Mouse (Mus musculus) heart, postnatal 0 days (tissue): ENCODE measurements around the gene Prkcb. TPM values are rescaled to one million over a fixed set of nuclear protein-coding genes. Genes with fewer than 3 reads are reported as not detected.
"Not testable (repeated sequence)": the region's sequence is repeated elsewhere in the genome, so short reads cannot be mapped to it uniquely, and the experiment has no call there.

Source experiments
- ATAC-seq: fragments of 200-750 bp; cut with Nextera tagmentation; 2 replicates; pipeline ENCODE4 v1.8.0; 2017; ENCODE audit warnings: low read depth, moderate number of reproducible peaks, moderate library complexity; ENCODE audit not compliant: insufficient read depth
- DNase-seq: peaks from one replicate; pipeline ENCODE4 v3.0.0-alpha.2; 2016; ENCODE audit warnings: low spot score
- H3K27ac ChIP-seq: fragments of 300-500 bp; sonication (generic); 2 replicates; pipeline ENCODE4 v1.5.1; 2014; ENCODE audit warnings: low read depth, mild to moderate bottlenecking
- H3K27me3 ChIP-seq: fragments of 300-500 bp; sonication (generic); 2 replicates; pipeline ENCODE4 v1.6.1; 2014; ENCODE audit warnings: low read length, mixed read lengths; ENCODE audit not compliant: control insufficient read depth, insufficient read depth
- H3K36me3 ChIP-seq: fragments of 300-500 bp; sonication (generic); replicated peaks from 2 replicates; pipeline ENCODE4 v1.6.1; 2014; ENCODE audit warnings: low read length, mixed read lengths; ENCODE audit not compliant: control insufficient read depth, insufficient read depth
- H3K4me1 ChIP-seq: fragments of 300-500 bp; sonication (generic); 2 replicates; pipeline ENCODE4 v1.6.1; 2014; ENCODE audit warnings: antibody characterized with exemption; ENCODE audit not compliant: control insufficient read depth, insufficient read depth
- H3K4me2 ChIP-seq: fragments of 300-500 bp; sonication (generic); 2 replicates; pipeline ENCODE4 v1.6.1; 2014; ENCODE audit warnings: low read depth, mild to moderate bottlenecking, low read length, moderate library complexity
- H3K4me3 ChIP-seq: fragments of 300-500 bp; sonication (generic); 2 replicates; pipeline ENCODE4 v1.5.1; 2014; ENCODE audit warnings: low read depth, low read length
- H3K9ac ChIP-seq: fragments of 300-500 bp; sonication (generic); replicated peaks from 2 replicates; pipeline ENCODE4 v1.6.1; 2014; ENCODE audit warnings: low read depth, low read length, mixed read lengths
- H3K9me3 ChIP-seq: fragments of 300-500 bp; sonication (generic); replicated peaks from 2 replicates; pipeline ENCODE4 v1.6.1; 2016; ENCODE audit warnings: low read length; ENCODE audit not compliant: control insufficient read depth
- CTCF ChIP-seq: IDR thresholded peaks from 2 replicates; pipeline ENCODE4 v1.5.1; 2016; ENCODE audit warnings: antibody characterized with exemption, control low read depth, low read depth
- EP300 ChIP-seq: IDR thresholded peaks from 2 replicates; pipeline ENCODE4 v1.6.1; 2016; ENCODE audit warnings: antibody characterized with exemption, low read depth
- WGBS: fragments of 180-500 bp; shearing (Covaris S2); extraction: QIAGEN DNeasy Blood & Tissue Kit; methylation state at CpG from one replicate; pipeline ENCODE4 v1.1.7; 2014; 5-methylcytosine and 5-hydroxymethylcytosine counted together
- polyA plus RNA-seq: library from polyadenylated mRNA; unstranded; fragments of >200 nt; fragmentation: Nextera tagmentation; extraction: Ambion mirVana; gene quantifications from 2 replicates; pipeline ENCODE4 v1.2.1, GENCODE M21; 2015
- total RNA-seq: library from RNA; depleted of rRNA; stranded (reverse); fragments of >200 nt; gene quantifications from 2 replicates; pipeline ENCODE4 v1.2.3, GENCODE M21; 2014; ENCODE audit warnings: low replicate concordance; rRNA removed

The Prkcb gene
- 1.9 and 6.9 TPM in 2 replicates for total RNA-seq
- 1.1 and 1.5 TPM in 2 replicates for polyA plus RNA-seq

- H3K4me3 ChIP-seq, result peak within 1 kb of the TSS; percentile 63
- peak; percentile 74 for ATAC-seq
- peak; percentile 29 for DNase-seq
Observed at GRCm38 (mm10) chr7:122288605-122289242, at the start of gene Prkcb. Prkcb (plus strand) TSS chr7:122288751.

GRCm38 (mm10) chr7:122238939-122239338, 49.6 kb upstream of the Prkcb start:
- H3K4me3 ChIP-seq, result no peak overlapping the region
- no peaks in the 10 kb centered on the region for H3K27me3 ChIP-seq
- TF ChIP-seq EP300 (no peak), CTCF (no peak)
- H3K4me2 ChIP-seq, result no peak overlapping the region
- no peaks in the 10 kb centered on the region for H3K9me3 ChIP-seq
- ATAC-seq, result no peak
- no peaks in the 10 kb centered on the region for H3K4me1 ChIP-seq
- H3K36me3 ChIP-seq, result no peaks in the 10 kb centered on the region
- no peak overlapping the region for H3K9ac ChIP-seq
- H3K27ac ChIP-seq, result no peak overlapping the region
- WGBS, result 81% methylated on average over 2 of the region's 2 CpGs
- DNase-seq, result no peak

More at GRCm38 (mm10) chr7:122288605-122289242, at the start of gene Prkcb:
- TF ChIP-seq CTCF (no peak), EP300 (no peak)
- H3K36me3 ChIP-seq, result no peaks in the 10 kb centered on the region
- no peaks in the 10 kb centered on the region for H3K4me1 ChIP-seq
- no peaks in the 10 kb centered on the region for H3K9me3 ChIP-seq
- H3K27me3 ChIP-seq, result peaks cover 37% of the 10 kb centered on the region
- H3K4me2 ChIP-seq, result peak within 1 kb of the TSS; percentile 84
- H3K27ac ChIP-seq, result no peak within 1 kb of the TSS; the same call in 1 of the 2 replicates
- WGBS, result 7% methylated on average over 41 of the region's 42 CpGs
- no peak within 1 kb of the TSS for H3K9ac ChIP-seq

GRCm38 (mm10) chr7:122240413-122241119, 48.0 kb upstream of the Prkcb start:
- H3K27ac ChIP-seq, result no peak overlapping the region
- TF ChIP-seq EP300 (no peak), CTCF (no peak)
- no peaks in the 10 kb centered on the region for H3K36me3 ChIP-seq
- 65% methylated on average over 6 of the region's 6 CpGs for WGBS
- H3K4me1 ChIP-seq, result no peaks in the 10 kb centered on the region
- DNase-seq (no peak), ATAC-seq (no peak)
- H3K4me3 ChIP-seq, result no peak overlapping the region
- no peaks in the 10 kb centered on the region for H3K9me3 ChIP-seq
- H3K9ac ChIP-seq, result no peak overlapping the region
- no peak overlapping the region for H3K4me2 ChIP-seq
- H3K27me3 ChIP-seq, result no peaks in the 10 kb centered on the region

DNA sequence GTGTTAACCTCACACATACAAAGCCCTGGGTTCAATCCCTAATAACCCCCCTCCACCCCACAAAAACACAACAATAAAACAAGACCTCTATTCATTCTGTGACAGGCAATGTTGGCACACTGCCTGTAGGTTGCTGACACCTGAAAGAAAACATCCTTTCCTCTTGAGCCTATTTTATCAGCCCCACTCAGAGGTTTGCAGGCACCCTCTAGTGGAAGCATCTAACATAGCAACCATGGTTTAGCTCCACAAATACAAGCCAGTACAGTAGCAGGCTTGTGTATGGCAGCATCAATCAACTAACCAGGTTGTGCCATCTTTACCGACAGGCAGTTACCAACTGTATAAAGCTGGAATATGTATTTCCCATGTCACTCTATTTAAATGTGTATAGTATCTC, 46.3 kb upstream of the Prkcb start:
- H3K4me2 ChIP-seq, result no peak overlapping the region
- H3K9me3 ChIP-seq, result no peaks in the 10 kb centered on the region
- H3K4me3 ChIP-seq, result no peak overlapping the region
- H3K4me1 ChIP-seq, result no peaks in the 10 kb centered on the region
- 27% methylated on average over 1 of the region's 1 CpGs for WGBS
- no peak for TF ChIP-seq EP300
- peak; percentile 72 for TF ChIP-seq CTCF
- no peak overlapping the region for H3K9ac ChIP-seq
- H3K27me3 ChIP-seq, result no peaks in the 10 kb centered on the region
- DNase-seq (peak; percentile 33), ATAC-seq (no peak)
- H3K36me3 ChIP-seq, result no peaks in the 10 kb centered on the region
- H3K27ac ChIP-seq, result no peak overlapping the region

DNA sequence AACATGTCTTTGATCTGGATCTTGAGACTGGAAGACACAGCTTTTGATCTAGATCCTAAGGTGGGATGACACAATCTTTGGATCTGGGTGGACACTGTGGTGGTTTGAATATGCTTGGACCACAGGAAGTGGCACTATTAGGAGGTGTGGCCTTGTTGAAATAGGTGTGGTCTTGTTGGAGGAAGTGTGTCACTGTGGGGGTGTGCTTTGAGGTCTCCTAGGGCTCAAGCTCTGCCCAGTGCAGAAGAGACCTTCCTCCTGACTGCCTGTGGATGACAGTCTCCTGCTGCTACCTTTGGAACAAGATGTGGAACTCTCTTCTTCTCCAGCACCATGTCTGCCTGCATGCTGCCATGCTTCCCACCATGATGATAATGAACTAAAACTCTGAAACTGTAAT, 45.8 kb upstream of the Prkcb start:
- not testable (repeated sequence) for H3K4me1 ChIP-seq, ATAC-seq, H3K4me2 ChIP-seq, H3K27ac ChIP-seq, H3K27me3 ChIP-seq, DNase-seq, H3K9me3 ChIP-seq, H3K36me3 ChIP-seq, H3K4me3 ChIP-seq, H3K9ac ChIP-seq
